Mouse (Mus musculus) CH12.LX (cell line): ENCODE results near the gene Gpnmb.

Experiments used
- MXI1 ChIP-seq: IDR thresholded peaks from 2 replicates; pipeline ENCODE4 v1.6.1; 2011; ENCODE audit warnings: mild to moderate bottlenecking, low read depth, low read length, improper control_type of control experiment
- POLR2AphosphoS2 ChIP-seq: IDR thresholded peaks from 2 replicates; pipeline ENCODE4 v1.6.1; 2011; ENCODE audit warnings: low read depth, low read length, improper control_type of control experiment
- TBP ChIP-seq: conservative IDR thresholded peaks from 2 replicates; pipeline ENCODE4 v1.6.1; 2011; ENCODE audit warnings: low read depth, low read length, improper control_type of control experiment

- TF ChIP-seq TBP, result no peak
- TF ChIP-seq MXI1, result no peak
- no peak for TF ChIP-seq POLR2AphosphoS2
These were observed 62.7 kb downstream of the Gpnmb start for GRCm38 (mm10) chr6:49099086-49099485.
